Mouse (Mus musculus) megakaryocyte, embryonic 14.5 days (primary cell): ENCODE measurements around the gene Ggcx.

ENCODE experiments used
- FLI1 ChIP-seq: IDR thresholded peaks from 2 replicates; pipeline ENCODE4 v1.6.1; 2012; ENCODE audit warnings: low read length, inconsistent platforms, mixed read lengths
- GATA1 ChIP-seq: IDR thresholded peaks from 3 replicates; pipeline ENCODE4 v1.6.1; 2012; ENCODE audit warnings: mixed read lengths, low read length, inconsistent platforms, borderline replicate concordance

GRCm38 (mm10) chr6:72447487-72447886, 33.4 kb downstream of the Ggcx start:
- no peak for TF ChIP-seq GATA1
- no peak for TF ChIP-seq FLI1
